ENCODE assay signal across 1 mouse cellular context in the genomic region with DNA sequence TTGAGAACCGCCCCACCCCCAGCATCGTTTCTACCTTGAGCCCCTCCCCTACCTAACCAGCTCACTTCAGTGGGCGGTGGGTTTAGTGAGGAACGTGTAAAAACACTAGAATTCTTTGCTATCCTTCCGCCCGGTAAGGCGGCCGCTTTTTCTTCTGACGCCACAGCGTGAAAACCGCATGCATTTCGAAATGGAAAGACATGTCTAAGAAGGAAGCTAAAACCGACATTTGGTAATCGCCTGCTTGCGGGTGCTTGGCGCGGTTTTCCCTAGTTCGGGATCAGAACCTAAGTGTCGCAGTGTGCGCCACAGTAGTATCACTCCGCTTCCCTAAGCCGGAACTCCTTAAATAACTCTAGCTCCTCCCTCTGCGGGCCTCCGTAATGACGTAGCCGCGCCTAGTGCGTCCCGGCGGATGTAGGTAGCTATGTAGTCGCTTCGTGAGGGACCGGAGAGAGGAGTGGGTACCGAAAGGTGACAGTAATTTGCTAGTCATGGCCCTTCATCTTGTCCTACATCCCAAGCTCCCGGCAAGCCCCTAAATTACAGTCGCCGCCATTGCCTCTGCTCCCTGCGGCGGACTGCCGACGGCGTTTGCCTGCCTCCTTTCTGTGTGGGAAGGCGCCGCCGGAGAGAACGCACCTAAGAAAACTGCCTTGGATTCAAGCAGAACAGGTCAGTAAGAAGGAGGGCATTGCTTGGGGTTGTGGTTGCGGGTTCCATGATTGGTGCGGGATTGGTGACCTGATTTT.
TF ChIP-seq lines count a peak whose summit lies in the region.

TSS of gene Armcx5 (plus strand) at position 430 of the 752 bp plus-strand sequence.
TSS of gene Gprasp1 (plus strand) at position 430 of the 752 bp plus-strand sequence.

TF ChIP-seq in MEL, 35 proteins besides CTCF, POLR2A, EP300 and RAD21 (continued from another document):
- no peak for TF ChIP-seq ZNF384 (IDR thresholded peaks at IDR 0.05; ENCODE audit: low read depth, low read length)
- no peak for TF ChIP-seq TAL1 (IDR thresholded peaks at IDR 0.05; ENCODE audit: low read length)
- TF ChIP-seq RCOR1 (IDR thresholded peaks at IDR 0.05; ENCODE audit: low read depth, low read length), result no peak
- no peak for TF ChIP-seq ZC3H11A (IDR thresholded peaks at IDR 0.05; ENCODE audit: low read depth, low read length)
- peak; percentile 90 for TF ChIP-seq HCFC1 (IDR thresholded peaks at IDR 0.05; ENCODE audit: low read depth, low read length)
- no peak for TF ChIP-seq ETS1 (IDR thresholded peaks at IDR 0.05; ENCODE audit: low read depth, low read length)
- no peak for TF ChIP-seq POLR2AphosphoS5 (IDR thresholded peaks at IDR 0.05; ENCODE audit: borderline replicate concordance, low read depth, low read length)
- no peak for TF ChIP-seq MAX (IDR thresholded peaks at IDR 0.05; ENCODE audit: low read length)
- TF ChIP-seq NELFE (IDR thresholded peaks at IDR 0.05; ENCODE audit: low read depth, low read length), result peak; percentile 89
- no peak for TF ChIP-seq CHD2 (IDR thresholded peaks at IDR 0.05; ENCODE audit: low read length)
- peak; percentile 90 for TF ChIP-seq POLR2AphosphoS2 (IDR thresholded peaks at IDR 0.05; ENCODE audit: low read length)
- TF ChIP-seq MYC (IDR thresholded peaks at IDR 0.05; ENCODE audit: low read depth, low read length), result 0 out of 2 replicates have a peak, but pooled peaks have one; percentile 57
- peak; percentile 87 for TF ChIP-seq ELF1 (IDR thresholded peaks at IDR 0.05; ENCODE audit: low read depth, low read length)
- TF ChIP-seq SMC3 (IDR thresholded peaks at IDR 0.05; ENCODE audit: low read depth, low read length), result no peak
- 0 out of 2 replicates have a peak, but pooled peaks have one; percentile 22 for TF ChIP-seq TCF12 (IDR thresholded peaks at IDR 0.05; ENCODE audit: low read depth, low read length)
- peak; percentile 21; the same call in 1 of the 2 replicates for TF ChIP-seq BHLHE40 (IDR thresholded peaks at IDR 0.05; ENCODE audit: borderline replicate concordance, low read depth, low read length)
- no peak for TF ChIP-seq USF2 (IDR thresholded peaks at IDR 0.05; ENCODE audit: borderline replicate concordance in 1 of 2, insufficient read depth in 1 of 2, low read depth in 1 of 2, low read length in 2 of 2)
- no peak for TF ChIP-seq MAZ (IDR thresholded peaks at IDR 0.05; ENCODE audit: low read depth, low read length)
- TF ChIP-seq NRF1 (IDR thresholded peaks at IDR 0.05; ENCODE audit: insufficient read depth, low read depth, low read length, poor library complexity, severe bottlenecking), result no peak
- peak; percentile 35; the same call in 1 of the 2 replicates for TF ChIP-seq ZMIZ1 (IDR thresholded peaks at IDR 0.05; ENCODE audit: low read depth, low read length)
- no peak for TF ChIP-seq GABPA (IDR thresholded peaks at IDR 0.05; ENCODE audit: low read depth, low read length)
TF ChIP-seq in MEL: peak in this region for 13.
